Mouse (Mus musculus) limb, embryonic 12.5 days (tissue): ENCODE results near the gene Gm11172. TPM values are rescaled to one million over a fixed set of nuclear protein-coding genes. Genes with fewer than 3 reads are reported as not detected.

Experiments used
- ATAC-seq: fragments of 200-750 bp; cut with Nextera tagmentation; 2 replicates; pipeline ENCODE4 v1.8.0; 2017; ENCODE audit warnings: low read depth, moderate TSS enrichment; ENCODE audit not compliant: insufficient number of reproducible peaks, insufficient read depth, low FRiP score, low TSS enrichment
- H3K27ac ChIP-seq: fragments of 300-500 bp; sonication (generic); 2 replicates; pipeline ENCODE4 v1.5.1; 2016; ENCODE audit warnings: mild to moderate bottlenecking, moderate library complexity
- H3K27me3 ChIP-seq: fragments of 300-500 bp; sonication (generic); 2 replicates; pipeline ENCODE4 v1.6.1; 2016; ENCODE audit warnings: mild to moderate bottlenecking, moderate library complexity
- H3K36me3 ChIP-seq: fragments of 300-500 bp; sonication (generic); 2 replicates; pipeline ENCODE4 v1.6.1; 2016; ENCODE audit warnings: mild to moderate bottlenecking, moderate library complexity
- H3K4me1 ChIP-seq: fragments of 300-500 bp; sonication (generic); replicated peaks from 2 replicates; pipeline ENCODE4 v1.6.1; 2016
- H3K4me2 ChIP-seq: fragments of 300-500 bp; sonication (generic); 2 replicates; pipeline ENCODE4 v1.6.1; 2016; ENCODE audit warnings: mild to moderate bottlenecking, moderate library complexity
- H3K4me3 ChIP-seq: fragments of 300-500 bp; sonication (generic); replicated peaks from 2 replicates; pipeline ENCODE4 v1.5.1; 2016; ENCODE audit warnings: mild to moderate bottlenecking
- H3K9ac ChIP-seq: fragments of 300-500 bp; sonication (generic); replicated peaks from 2 replicates; pipeline ENCODE4 v1.6.1; 2016; ENCODE audit warnings: mild to moderate bottlenecking, moderate library complexity
- H3K9me3 ChIP-seq: fragments of 300-500 bp; sonication (generic); 2 replicates; pipeline ENCODE4 v1.6.1; 2016; ENCODE audit warnings: mild to moderate bottlenecking, moderate library complexity
- WGBS: fragments of 180-500 bp; shearing (Covaris S2); methylation state at CpG from one replicate; pipeline ENCODE4 v1.1.7; 2016; 5-methylcytosine and 5-hydroxymethylcytosine counted together
- polyA plus RNA-seq: library from polyadenylated mRNA; unstranded; fragments of >200 nt; fragmentation: Nextera tagmentation; extraction: Ambion mirVana; gene quantifications from 2 replicates; pipeline ENCODE4 v1.2.1, GENCODE M21; 2016

Gene Gm11172
- polyA plus RNA-seq, 1 experiment from 2014 or later, result not detected

GRCm38 (mm10) chr16:10810376-10810775, 2.3 kb upstream of the Gm11172 start:
- Histone ChIP-seq H3K9ac (no peak overlapping the region), H3K4me2 (no peak overlapping the region), H3K36me3 (no peaks in the 10 kb centered on the region), H3K27me3 (peaks cover 5% of the 10 kb centered on the region; the same call in 1 of the 2 replicates), H3K4me1 (peaks cover 23% of the 10 kb centered on the region), H3K27ac (no peak overlapping the region), H3K4me3 (no peak overlapping the region), H3K9me3 (no peaks in the 10 kb centered on the region)
- WGBS, result 90% methylated on average over 1 of the region's 1 CpGs
- no peak for ATAC-seq

- Histone ChIP-seq H3K4me1 (0 out of 2 replicates have a peak, but pooled peaks cover 7% of the 10 kb centered on the region), H3K4me3 (no peak overlapping the region), H3K27me3 (peaks cover 5% of the 10 kb centered on the region; the same call in 1 of the 2 replicates), H3K9me3 (no peaks in the 10 kb centered on the region), H3K4me2 (no peak overlapping the region), H3K36me3 (no peaks in the 10 kb centered on the region), H3K27ac (no peak overlapping the region), H3K9ac (no peak overlapping the region)
- WGBS, result 82% methylated on average over 4 of the region's 4 CpGs
- ATAC-seq, result no peak
These were observed 1.0 kb downstream of the Gm11172 start for GRCm38 (mm10) chr16:10813726-10814125.

- no peak overlapping the region for H3K27ac ChIP-seq
- 70% methylated on average over 4 of the region's 4 CpGs for WGBS
- no peak overlapping the region for H3K9ac ChIP-seq
- H3K27me3 ChIP-seq, result peaks cover 2% of the 10 kb centered on the region; the same call in 1 of the 2 replicates
- no peaks in the 10 kb centered on the region for H3K36me3 ChIP-seq
- 0 out of 2 replicates have a peak, but pooled peaks cover 7% of the 10 kb centered on the region for H3K4me1 ChIP-seq
- no peaks in the 10 kb centered on the region for H3K9me3 ChIP-seq
- no peak overlapping the region for H3K4me3 ChIP-seq
- no peak for ATAC-seq
- H3K4me2 ChIP-seq, result no peak overlapping the region
These were observed 2.1 kb downstream of the Gm11172 start for GRCm38 (mm10) chr16:10814864-10815263.

- H3K27ac ChIP-seq, result no peak overlapping the region
- no peak overlapping the region for H3K4me3 ChIP-seq
- no peaks in the 10 kb centered on the region for H3K27me3 ChIP-seq
- ATAC-seq, result no peak
- H3K9me3 ChIP-seq, result 0 out of 2 replicates have a peak, but pooled peaks cover 2% of the 10 kb centered on the region
- no peak overlapping the region for H3K9ac ChIP-seq
- H3K4me2 ChIP-seq, result no peak overlapping the region
- H3K36me3 ChIP-seq, result no peaks in the 10 kb centered on the region
- peaks cover 13% of the 10 kb centered on the region for H3K4me1 ChIP-seq
- WGBS, result 85% methylated on average over 4 of the region's 4 CpGs
These were observed 5.9 kb downstream of the Gm11172 start for GRCm38 (mm10) chr16:10818579-10819135.

GRCm38 (mm10) chr16:10819966-10820365, 7.3 kb downstream of the Gm11172 start:
- H3K9ac ChIP-seq, result no peak overlapping the region
- ATAC-seq, result no peak
- WGBS, result 69% methylated on average over 3 of the region's 3 CpGs
- H3K4me1 ChIP-seq, result peaks cover 14% of the 10 kb centered on the region
- H3K4me3 ChIP-seq, result no peak overlapping the region
- no peak overlapping the region for H3K27ac ChIP-seq
- H3K4me2 ChIP-seq, result no peak overlapping the region
- no peaks in the 10 kb centered on the region for H3K36me3 ChIP-seq
- H3K27me3 ChIP-seq, result no peaks in the 10 kb centered on the region
- H3K9me3 ChIP-seq, result 0 out of 2 replicates have a peak, but pooled peaks cover 2% of the 10 kb centered on the region

- whole genome bisulfite sequencing, result 47% methylated on average over 4 of the region's 4 CpGs
These were observed 8.7 kb downstream of the Gm11172 start for GRCm38 (mm10) chr16:10821387-10821786.

GRCm38 (mm10) chr16:10824536-10824935, 11.8 kb downstream of the Gm11172 start:
- H3K9ac ChIP-seq, result no peak overlapping the region
- H3K4me1 ChIP-seq, result peaks cover 33% of the 10 kb centered on the region
- H3K27me3 ChIP-seq, result no peaks in the 10 kb centered on the region
- H3K9me3 ChIP-seq, result 0 out of 2 replicates have a peak, but pooled peaks cover 2% of the 10 kb centered on the region
- H3K4me3 ChIP-seq, result no peak overlapping the region
- H3K36me3 ChIP-seq, result no peaks in the 10 kb centered on the region
- H3K4me2 ChIP-seq, result no peak overlapping the region
- no peak for ATAC-seq
- no peak overlapping the region for H3K27ac ChIP-seq
- WGBS, result 85% methylated on average over 1 of the region's 1 CpGs

More at GRCm38 (mm10) chr16:10821387-10821786, 8.7 kb downstream of the Gm11172 start:
- ATAC-seq, result no peak
- H3K9ac ChIP-seq, result no peak overlapping the region
- H3K27ac ChIP-seq, result peak overlapping the region; percentile 62
- H3K36me3 ChIP-seq, result no peaks in the 10 kb centered on the region
- H3K4me3 ChIP-seq, result no peak overlapping the region
- 0 out of 2 replicates have a peak, but pooled peaks cover 2% of the 10 kb centered on the region for H3K9me3 ChIP-seq
- no peak overlapping the region for H3K4me2 ChIP-seq
- H3K4me1 ChIP-seq, result peaks cover 26% of the 10 kb centered on the region
- no peaks in the 10 kb centered on the region for H3K27me3 ChIP-seq

- Histone ChIP-seq H3K27ac (0 out of 2 replicates have a peak overlapping the region, but pooled peaks have one; percentile 12), H3K9ac (no peak overlapping the region), H3K4me3 (no peak overlapping the region), H3K9me3 (0 out of 2 replicates have a peak, but pooled peaks cover 2% of the 10 kb centered on the region), H3K4me1 (peaks cover 29% of the 10 kb centered on the region), H3K27me3 (no peaks in the 10 kb centered on the region), H3K4me2 (no peak overlapping the region), H3K36me3 (no peaks in the 10 kb centered on the region)
- WGBS, result 64% methylated on average over 4 of the region's 4 CpGs
- no peak for ATAC-seq
These were observed 13.1 kb downstream of the Gm11172 start for GRCm38 (mm10) chr16:10825840-10826239.

- H3K9ac ChIP-seq, result no peak overlapping the region
- WGBS, result 89% methylated on average over 9 of the region's 9 CpGs
These were observed 14.6 kb downstream of the Gm11172 start for GRCm38 (mm10) chr16:10827269-10827668.

GRCm38 (mm10) chr16:10827766-10828460, 15.2 kb downstream of the Gm11172 start:
- no peak overlapping the region for H3K27ac ChIP-seq
- peaks cover 21% of the 10 kb centered on the region for H3K4me1 ChIP-seq
- H3K9ac ChIP-seq, result no peak overlapping the region
- no peak for ATAC-seq
- H3K4me3 ChIP-seq, result no peak overlapping the region
- 75% methylated on average over 7 of the region's 7 CpGs for WGBS
- H3K36me3 ChIP-seq, result no peaks in the 10 kb centered on the region
- H3K9me3 ChIP-seq, result 0 out of 2 replicates have a peak, but pooled peaks cover 2% of the 10 kb centered on the region
- H3K27me3 ChIP-seq, result no peaks in the 10 kb centered on the region
- no peak overlapping the region for H3K4me2 ChIP-seq

More at GRCm38 (mm10) chr16:10827269-10827668, 14.6 kb downstream of the Gm11172 start:
- Histone ChIP-seq H3K36me3 (no peaks in the 10 kb centered on the region), H3K27ac (no peak overlapping the region), H3K4me2 (no peak overlapping the region), H3K27me3 (no peaks in the 10 kb centered on the region), H3K4me3 (no peak overlapping the region), H3K4me1 (peaks cover 21% of the 10 kb centered on the region), H3K9me3 (0 out of 2 replicates have a peak, but pooled peaks cover 2% of the 10 kb centered on the region)
- no peak for ATAC-seq

- H3K9me3 ChIP-seq, result 0 out of 2 replicates have a peak, but pooled peaks cover under 1% of the 10 kb centered on the region
- H3K27ac ChIP-seq, result no peak overlapping the region
- no peaks in the 10 kb centered on the region for H3K27me3 ChIP-seq
- 55% methylated on average over 4 of the region's 4 CpGs for WGBS
- H3K4me2 ChIP-seq, result no peak overlapping the region
- H3K9ac ChIP-seq, result no peak overlapping the region
- no peaks in the 10 kb centered on the region for H3K36me3 ChIP-seq
- ATAC-seq, result no peak
- peaks cover 21% of the 10 kb centered on the region for H3K4me1 ChIP-seq
- H3K4me3 ChIP-seq, result no peak overlapping the region
These were observed 15.7 kb downstream of the Gm11172 start for GRCm38 (mm10) chr16:10828461-10828805.
